In the genomic region with DNA sequence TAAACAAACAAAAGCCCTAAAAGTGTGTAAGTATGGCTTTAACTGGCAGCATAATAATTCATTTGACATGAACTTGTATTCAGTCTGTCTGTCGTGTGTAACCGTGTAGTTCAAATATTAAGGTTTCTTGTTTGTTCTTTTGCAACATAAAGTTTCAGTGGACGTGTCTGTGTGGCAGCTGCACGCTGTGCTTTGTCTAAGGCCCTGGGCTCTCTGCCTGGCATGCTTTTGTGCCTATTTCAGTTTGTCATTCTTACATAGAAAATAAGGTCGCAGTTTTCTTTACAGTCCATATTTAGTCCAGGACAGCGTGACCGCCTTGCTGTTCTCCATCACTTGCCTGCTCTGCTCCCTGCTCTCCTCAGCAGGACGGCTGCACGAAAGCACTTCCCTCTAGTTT, we compare ENCODE assay signal across 25 mouse cellular contexts. TPM values are rescaled to one million over a fixed set of nuclear protein-coding genes. Genes with fewer than 3 reads are reported as not detected.
DNase-seq lines count a peak whose midpoint lies in the region; ATAC-seq and TF ChIP-seq lines count a peak whose summit lies in the region.
"Had no signal": no experiment of that assay in that cellular context is flagged by ENCODE, and none has a peak within 500 bp of the region (broad histone marks: within the 10 kb centered on the region; RNA-seq: fewer than 3 reads in every experiment).

No protein-coding gene starts in this region.

- H3K36me3 ChIP-seq in forebrain, postnatal 0 days (ENCODE audit: insufficient read depth) = peaks cover 6% of the 10 kb centered on the region
- H3K36me3 ChIP-seq in forebrain, embryonic 10.5 days (replicated peaks) = no peaks in the 10 kb centered on the region
- peaks cover 9% of the 10 kb centered on the region; the same call in 1 of the 2 replicates for H3K36me3 ChIP-seq in hindbrain, embryonic 13.5 days
- no peaks in the 10 kb centered on the region for H3K36me3 ChIP-seq in hindbrain, embryonic 12.5 days
- 0 out of 2 replicates have a peak, but pooled peaks cover 3% of the 10 kb centered on the region for H3K36me3 ChIP-seq in neural tube, embryonic 13.5 days
- H3K36me3 ChIP-seq in neural tube, embryonic 15.5 days = no peaks in the 10 kb centered on the region; the same call in 1 of the 2 replicates
- H3K36me3 ChIP-seq: embryonic facial prominence, embryonic 13.5 days; limb, embryonic 12.5 days had no signal

- WGBS in forebrain, postnatal 0 days = 30% methylated on average over 9 of the region's 9 CpGs
- 85% methylated on average over 9 of the region's 9 CpGs for WGBS in forebrain, embryonic 10.5 days
- WGBS in hindbrain, embryonic 13.5 days = 43% methylated on average over 9 of the region's 9 CpGs
- 54% methylated on average over 9 of the region's 9 CpGs for WGBS in hindbrain, embryonic 12.5 days
- 36% methylated on average over 9 of the region's 9 CpGs for WGBS in neural tube, embryonic 13.5 days
- WGBS in neural tube, embryonic 15.5 days = 30% methylated on average over 9 of the region's 9 CpGs

- 0 out of 2 replicates have a peak overlapping the region, but pooled peaks have one; percentile 1 for H3K4me3 ChIP-seq in forebrain, postnatal 0 days (ENCODE audit: low read depth, low read length)
- H3K4me3 ChIP-seq in forebrain, embryonic 10.5 days = no peak overlapping the region
- H3K4me3 ChIP-seq in hindbrain, embryonic 13.5 days = no peak overlapping the region
- H3K4me3 ChIP-seq in hindbrain, embryonic 12.5 days = no peak overlapping the region
- no peak overlapping the region for H3K4me3 ChIP-seq in neural tube, embryonic 13.5 days
- H3K4me3 ChIP-seq in neural tube, embryonic 15.5 days (replicated peaks) = no peak overlapping the region
- H3K4me3 ChIP-seq: embryonic facial prominence, embryonic 13.5 days; erythroblast, embryonic 14.5 days; limb, embryonic 12.5 days had no signal

- H3K9me3 ChIP-seq in forebrain, postnatal 0 days (ENCODE audit: low read length) = no peaks in the 10 kb centered on the region
- H3K9me3 ChIP-seq in forebrain, embryonic 10.5 days = no peaks in the 10 kb centered on the region
- no peaks in the 10 kb centered on the region for H3K9me3 ChIP-seq in hindbrain, embryonic 13.5 days
- no peaks in the 10 kb centered on the region for H3K9me3 ChIP-seq in hindbrain, embryonic 12.5 days (replicated peaks)
- H3K9me3 ChIP-seq in neural tube, embryonic 13.5 days = no peaks in the 10 kb centered on the region
- H3K9me3 ChIP-seq in neural tube, embryonic 15.5 days (replicated peaks) = no peaks in the 10 kb centered on the region
- H3K9me3 ChIP-seq: embryonic facial prominence, embryonic 13.5 days; limb, embryonic 12.5 days had no signal

- no peak for DNase-seq in forebrain, postnatal 0 days
- no peak for DNase-seq in forebrain, embryonic 10.5 days (ENCODE audit: extremely low spot score, low spot score)
- DNase-seq in neural tube, embryonic 10.5 days (ENCODE audit: extremely low spot score, low spot score) = no peak
- no peak for DNase-seq in adrenal gland, adult 8-10 months
- DNase-seq: adrenal gland, adult 2 months; cerebellum, postnatal 25 days; embryo, embryonic 11 days; gastrocnemius, postnatal 10 days; heart, postnatal 36 days; kidney, adult 2 months; liver, postnatal 0 days; right cerebral cortex, adult 18-20 months; right cerebral cortex, postnatal 4 days; thymus, postnatal 25 days had no signal

- ATAC-seq in forebrain, postnatal 0 days = no peak
- no peak for ATAC-seq in hindbrain, embryonic 13.5 days (ENCODE audit: low FRiP score)
- no peak for ATAC-seq in hindbrain, embryonic 12.5 days (ENCODE audit: low FRiP score)
- no peak for ATAC-seq in neural tube, embryonic 13.5 days (ENCODE audit: low read depth)
- no peak for ATAC-seq in neural tube, embryonic 15.5 days (ENCODE audit: low FRiP score)
- ATAC-seq: liver, postnatal 0 days; lung, postnatal 0 days had no signal

- no peak overlapping the region for H3K9ac ChIP-seq in forebrain, postnatal 0 days
- H3K9ac ChIP-seq in hindbrain, embryonic 13.5 days = no peak overlapping the region
- no peak overlapping the region for H3K9ac ChIP-seq in hindbrain, embryonic 12.5 days
- peak overlapping the region; percentile 6; the same call in 1 of the 2 replicates for H3K9ac ChIP-seq in neural tube, embryonic 13.5 days
- no peak overlapping the region for H3K9ac ChIP-seq in neural tube, embryonic 15.5 days (replicated peaks)
- H3K9ac ChIP-seq: embryonic facial prominence, embryonic 13.5 days; limb, embryonic 12.5 days; liver, postnatal 0 days had no signal

- 0 out of 2 replicates have a peak overlapping the region, but pooled peaks have one; percentile 21 for H3K27ac ChIP-seq in forebrain, postnatal 0 days (ENCODE audit: low read depth, low read length)
- H3K27ac ChIP-seq in forebrain, embryonic 10.5 days = no peak overlapping the region
- 0 out of 2 replicates have a peak overlapping the region, but pooled peaks have one; percentile 3 for H3K27ac ChIP-seq in hindbrain, embryonic 13.5 days
- no peak overlapping the region for H3K27ac ChIP-seq in hindbrain, embryonic 12.5 days
- H3K27ac ChIP-seq in neural tube, embryonic 13.5 days (replicated peaks) = no peak overlapping the region
- H3K27ac ChIP-seq in neural tube, embryonic 15.5 days (replicated peaks) = no peak overlapping the region
- H3K27ac ChIP-seq: embryonic facial prominence, embryonic 13.5 days; kidney, postnatal 0 days; limb, embryonic 12.5 days; macrophage had no signal

- H3K27me3 ChIP-seq in forebrain, postnatal 0 days (ENCODE audit: insufficient read depth, low read length) = no peaks in the 10 kb centered on the region
- peaks cover 12% of the 10 kb centered on the region for H3K27me3 ChIP-seq in forebrain, embryonic 10.5 days (ENCODE audit: poor library complexity, severe bottlenecking)
- H3K27me3 ChIP-seq in hindbrain, embryonic 13.5 days = no peaks in the 10 kb centered on the region
- no peaks in the 10 kb centered on the region for H3K27me3 ChIP-seq in hindbrain, embryonic 12.5 days
- no peaks in the 10 kb centered on the region for H3K27me3 ChIP-seq in neural tube, embryonic 13.5 days
- no peaks in the 10 kb centered on the region for H3K27me3 ChIP-seq in neural tube, embryonic 15.5 days (replicated peaks)

- peaks cover 14% of the 10 kb centered on the region for H3K4me1 ChIP-seq in forebrain, postnatal 0 days (ENCODE audit: insufficient read depth)
- peaks cover 8% of the 10 kb centered on the region for H3K4me1 ChIP-seq in forebrain, embryonic 10.5 days
- peaks cover 38% of the 10 kb centered on the region for H3K4me1 ChIP-seq in hindbrain, embryonic 13.5 days (replicated peaks)
- peaks cover 17% of the 10 kb centered on the region; the same call in 1 of the 2 replicates for H3K4me1 ChIP-seq in hindbrain, embryonic 12.5 days
- H3K4me1 ChIP-seq in neural tube, embryonic 13.5 days (replicated peaks) = peaks cover 39% of the 10 kb centered on the region
- H3K4me1 ChIP-seq in neural tube, embryonic 15.5 days = peaks cover 37% of the 10 kb centered on the region

- H3K4me2 ChIP-seq in forebrain, postnatal 0 days (ENCODE audit: low read depth) = peak overlapping the region; percentile 30; the same call in 1 of the 2 replicates
- no peak overlapping the region for H3K4me2 ChIP-seq in hindbrain, embryonic 13.5 days
- H3K4me2 ChIP-seq in hindbrain, embryonic 12.5 days (replicated peaks) = no peak overlapping the region
- H3K4me2 ChIP-seq in neural tube, embryonic 13.5 days = no peak overlapping the region
- H3K4me2 ChIP-seq in neural tube, embryonic 15.5 days = 0 out of 2 replicates have a peak overlapping the region, but pooled peaks have one; percentile 13
- H3K4me2 ChIP-seq: embryonic facial prominence, embryonic 13.5 days; limb, embryonic 12.5 days; liver, embryonic 11.5 days had no signal

- TF ChIP-seq CTCF in forebrain, postnatal 0 days (IDR thresholded peaks at IDR 0.05; ENCODE audit: low read depth) = no peak

RNA-seq across cellular contexts. Expression of gene Ank, which starts 5.8 kb away (rescaled TPM):
- total RNA-seq in forebrain, postnatal 0 days (2014; rRNA removed) = 31.5 and 35.5 TPM in 2 replicates
- 18.9 and 22.8 TPM in 2 replicates for polyA plus RNA-seq in forebrain, postnatal 0 days (2015; fragmentation: Nextera tagmentation; extraction: Ambion mirVana)
- 5.4 and 5.5 TPM in 2 replicates for polyA plus RNA-seq in forebrain, embryonic 10.5 days (2016; fragmentation: Nextera tagmentation; extraction: Ambion mirVana)
- 13.2 and 13.3 TPM in 2 replicates for polyA plus RNA-seq in hindbrain, embryonic 13.5 days (2015; fragmentation: Nextera tagmentation; extraction: Ambion mirVana)
- polyA plus RNA-seq in hindbrain, embryonic 12.5 days (2016; fragmentation: Nextera tagmentation; extraction: Ambion mirVana) = 15.2 and 15.7 TPM in 2 replicates
- 14.4 and 15.3 TPM in 2 replicates for polyA plus RNA-seq in neural tube, embryonic 13.5 days (2015; fragmentation: Nextera tagmentation; extraction: Ambion mirVana)
- polyA plus RNA-seq in neural tube, embryonic 15.5 days (2015; fragmentation: Nextera tagmentation; extraction: Ambion mirVana) = 15.6 and 16.7 TPM in 2 replicates
- 10 to 100 TPM; 38.2 to 68.7 (median 50.9) TPM for total RNA-seq in adrenal gland, adult 8-10 months (2022)

Comparison
In these comparisons a context has a peak if more than half of its experiments do, and no peak if none do; other contexts are left out.
1. H3K27ac ChIP-seq: peak in forebrain, postnatal 0 days (single experiment) and hindbrain, embryonic 13.5 days (single experiment); none in forebrain, embryonic 10.5 days (single experiment), hindbrain, embryonic 12.5 days (single experiment), neural tube, embryonic 13.5 days (single experiment) and neural tube, embryonic 15.5 days (single experiment).
2. H3K4me2 ChIP-seq: peak in forebrain, postnatal 0 days (single experiment) and neural tube, embryonic 15.5 days (single experiment); none in hindbrain, embryonic 13.5 days (single experiment), hindbrain, embryonic 12.5 days (single experiment) and neural tube, embryonic 13.5 days (single experiment).